Mouse (Mus musculus) liver, embryonic 14.5 days (tissue): ENCODE data around the gene Olfr1377.

ENCODE experiments used
- CTCF ChIP-seq: IDR thresholded peaks from 2 replicates; pipeline ENCODE4 v1.5.1; 2016; ENCODE audit warnings: antibody characterized with exemption, low read depth, control low read depth
- EP300 ChIP-seq: IDR thresholded peaks from 2 replicates; pipeline ENCODE4 v1.6.1; 2016; ENCODE audit warnings: antibody characterized with exemption, low read depth

DNA sequence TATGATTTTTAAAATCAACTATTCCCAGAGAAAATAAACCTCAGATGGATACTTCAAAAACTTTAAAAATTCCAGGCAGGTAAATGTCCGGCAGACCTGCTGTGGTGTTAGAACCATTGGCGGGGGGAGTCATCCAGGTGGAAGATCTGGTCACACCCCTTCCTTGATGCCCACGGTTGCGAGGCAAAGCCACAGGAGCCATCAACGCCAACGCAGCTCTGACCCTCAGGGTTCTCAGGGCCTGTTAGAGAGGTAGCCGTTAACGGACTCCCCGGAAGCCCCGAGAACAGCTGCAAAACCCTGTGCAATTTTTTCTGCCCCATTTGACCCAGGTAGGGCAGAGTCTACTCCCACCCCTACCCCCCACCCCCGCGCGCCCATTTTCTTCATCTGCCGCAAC, 38.3 kb upstream of the Olfr1377 start, which contains the start of gene 4933414I15Rik:
- TF ChIP-seq CTCF (no peak), EP300 (no peak)
